Mouse (Mus musculus) G1E (cell line): ENCODE data around the gene Eno2. TPM values are rescaled to one million over a fixed set of nuclear protein-coding genes. Genes with fewer than 3 reads are reported as not detected.
"Not testable (repeated sequence)": the region's sequence is repeated elsewhere in the genome, so short reads cannot be mapped to it uniquely, and the experiment has no call there.

Experiments used
- ATAC-seq: 2 replicates; pipeline ENCODE4 v1.8.0; 2016; ENCODE audit warnings: mild to moderate bottlenecking; ENCODE audit not compliant: insufficient number of reproducible peaks, poor library complexity, low FRiP score, severe bottlenecking; ENCODE audit errors: extremely low read depth
- DNase-seq: peaks from one replicate; pipeline ENCODE4 v3.0.0; 2012; ENCODE audit warnings: low spot score
- H3K27me3 ChIP-seq: 2 replicates; pipeline ENCODE4 v1.6.1; 2012; ENCODE audit warnings: mild to moderate bottlenecking, low read length, inconsistent platforms; ENCODE audit not compliant: insufficient read depth
- H3K36me3 ChIP-seq: replicated peaks from 2 replicates; pipeline ENCODE3; 2012; ENCODE audit warnings: mild to moderate bottlenecking, inconsistent platforms
- H3K4me1 ChIP-seq: 2 replicates; pipeline ENCODE4 v1.6.1; 2012; ENCODE audit warnings: low read depth, low read length, inconsistent platforms, mixed read lengths; ENCODE audit not compliant: insufficient read depth
- H3K4me3 ChIP-seq: 2 replicates; pipeline ENCODE4 v1.5.1; 2012; ENCODE audit warnings: low read depth, mild to moderate bottlenecking, inconsistent platforms, low read length, moderate library complexity, mixed read lengths
- H3K9me3 ChIP-seq: replicated peaks from 2 replicates; pipeline ENCODE4 v1.6.1; 2012; ENCODE audit warnings: inconsistent platforms
- CTCF ChIP-seq: IDR thresholded peaks from 2 replicates; pipeline ENCODE4 v1.5.1; 2012; ENCODE audit warnings: low read depth, low read length, inconsistent platforms, mixed read lengths
- GATA1 ChIP-seq: IDR thresholded peaks from 2 replicates; pipeline ENCODE4 v1.6.1; 2012; ENCODE audit warnings: borderline replicate concordance, low read length, inconsistent platforms, mixed read lengths
- GATA2 ChIP-seq: IDR thresholded peaks from 2 replicates; pipeline ENCODE4 v1.6.1; 2012; ENCODE audit warnings: low read depth, low read length, inconsistent platforms, borderline replicate concordance
- POLR2AphosphoS5 ChIP-seq: IDR thresholded peaks from 2 replicates; pipeline ENCODE4 v1.6.1; 2012; ENCODE audit warnings: low read depth, low read length, inconsistent platforms; ENCODE audit not compliant: insufficient replicate concordance
- TAL1 ChIP-seq: conservative IDR thresholded peaks from 2 replicates; pipeline ENCODE4 v1.6.1; 2012; ENCODE audit warnings: low read depth, low read length, inconsistent platforms, mixed read lengths
- polyA plus RNA-seq: library from polyadenylated mRNA; stranded (reverse); fragments of >175 nt; gene quantifications from 2 replicates; pipeline ENCODE4 v1.2.3, GENCODE M21; 2012
- total RNA-seq, 2 experiments: library from RNA; stranded (forward) in 1 of 2; stranded (reverse) in 1 of 2; fragments of 200-1000 nt in 1 of 2; fragments of >200 nt in 1 of 2; fragmentation: Nextera tagmentation in 1 of 2; gene quantifications; 2 replicates each; pipeline ENCODE4 v1.2.3; 2014 to 2017

Gene Eno2
- total and polyA plus RNA-seq, 3 experiments = 0.29 to 3.6 (median 3.2) TPM

GRCm38 (mm10) chr6:124814448-124814847, 45.0 kb upstream of the Eno2 start:
- H3K4me3 ChIP-seq = peak overlapping the region; percentile 78; the same call in 1 of the 2 replicates
- H3K36me3 ChIP-seq = peaks cover 90% of the 10 kb centered on the region

GRCm38 (mm10) chr6:124813933-124814332, 44.5 kb upstream of the Eno2 start, which contains the start of gene Tpi1:
Tpi1 (minus strand) TSS chr6:124814296.
- H3K36me3 ChIP-seq = peaks cover 89% of the 10 kb centered on the region
- ATAC-seq (peak; percentile 75), DNase-seq (peak; percentile 91)
- H3K4me3 ChIP-seq = peak within 1 kb of the TSS; percentile 78
- TF ChIP-seq POLR2AphosphoS5 (peak; percentile 93), GATA1 (no peak)
- H3K4me1 ChIP-seq = peaks cover 52% of the 10 kb centered on the region
- no peaks in the 10 kb centered on the region for H3K27me3 ChIP-seq
- no peaks in the 10 kb centered on the region for H3K9me3 ChIP-seq

More at GRCm38 (mm10) chr6:124814448-124814847, 45.0 kb upstream of the Eno2 start:
- no peaks in the 10 kb centered on the region for H3K27me3 ChIP-seq
- no peak for TF ChIP-seq GATA1
- no peak for TF ChIP-seq POLR2AphosphoS5
- no peak for TF ChIP-seq GATA2
- no peak for TF ChIP-seq TAL1
- no peak for TF ChIP-seq CTCF
- ATAC-seq (no peak), DNase-seq (no peak)
- peaks cover 47% of the 10 kb centered on the region for H3K4me1 ChIP-seq
- no peaks in the 10 kb centered on the region for H3K9me3 ChIP-seq

- peak; percentile 51; the same call in 1 of the 2 replicates for ATAC-seq
- Histone ChIP-seq H3K36me3 (peaks cover 86% of the 10 kb centered on the region), H3K4me1 (peaks cover 57% of the 10 kb centered on the region), H3K9me3 (no peaks in the 10 kb centered on the region), H3K27me3 (no peaks in the 10 kb centered on the region), H3K4me3 (peak overlapping the region; percentile 78)
- peak; percentile 72 for DNase-seq
- TF ChIP-seq TAL1 (no peak), CTCF (no peak), GATA1 (no peak), POLR2AphosphoS5 (no peak), GATA2 (no peak)
Observed at GRCm38 (mm10) chr6:124813496-124813895, 44.0 kb upstream of the Eno2 start.

- Histone ChIP-seq H3K4me3 (peak overlapping the region; percentile 78), H3K4me1 (peaks cover 63% of the 10 kb centered on the region), H3K9me3 (no peaks in the 10 kb centered on the region), H3K27me3 (no peaks in the 10 kb centered on the region), H3K36me3 (peaks cover 83% of the 10 kb centered on the region)
- no peak for TF ChIP-seq GATA2
- TF ChIP-seq GATA1 = no peak
- TF ChIP-seq TAL1 = no peak
- no peak for TF ChIP-seq CTCF
- TF ChIP-seq POLR2AphosphoS5 = no peak
- no peak for DNase-seq
- ATAC-seq = no peak
Observed at GRCm38 (mm10) chr6:124812848-124813247, 43.4 kb upstream of the Eno2 start.

- ATAC-seq (no peak), DNase-seq (no peak)
- TF ChIP-seq GATA2 = no peak
- TF ChIP-seq POLR2AphosphoS5 = 0 out of 2 replicates have a peak, but pooled peaks have one; percentile 23
- no peak for TF ChIP-seq CTCF
- Histone ChIP-seq H3K27me3 (no peaks in the 10 kb centered on the region), H3K9me3 (no peaks in the 10 kb centered on the region), H3K4me3 (peak overlapping the region; percentile 78), H3K36me3 (peaks cover 80% of the 10 kb centered on the region), H3K4me1 (peaks cover 71% of the 10 kb centered on the region)
Observed at GRCm38 (mm10) chr6:124811701-124812560, 42.5 kb upstream of the Eno2 start.

GRCm38 (mm10) chr6:124811403-124811665, 41.9 kb upstream of the Eno2 start:
- TF ChIP-seq POLR2AphosphoS5 (no peak), TAL1 (no peak), GATA2 (no peak), CTCF (no peak), GATA1 (no peak)
- Histone ChIP-seq H3K36me3 (peaks cover 74% of the 10 kb centered on the region), H3K27me3 (no peaks in the 10 kb centered on the region), H3K4me1 (peaks cover 77% of the 10 kb centered on the region), H3K9me3 (no peaks in the 10 kb centered on the region), H3K4me3 (peak overlapping the region; percentile 78; the same call in 1 of the 2 replicates)
- DNase-seq = no peak
- ATAC-seq = no peak

- not testable (repeated sequence) for H3K27me3 ChIP-seq, ATAC-seq, DNase-seq, H3K9me3 ChIP-seq
- peaks cover 83% of the 10 kb centered on the region for H3K4me1 ChIP-seq
- H3K4me3 ChIP-seq = peak overlapping the region; percentile 78; the same call in 1 of the 2 replicates
- peaks cover 69% of the 10 kb centered on the region for H3K36me3 ChIP-seq
Observed at GRCm38 (mm10) chr6:124810566-124811402, 41.3 kb upstream of the Eno2 start.
